Mouse (Mus musculus): ENCODE measurements around the gene Psen2.

- no peak for TF ChIP-seq CTCF (IDR thresholded peaks at IDR 0.05; ENCODE audit: control insufficient read depth, insufficient read depth, low read length)
- no peak for TF ChIP-seq POLR2A (IDR thresholded peaks at IDR 0.05; ENCODE audit: borderline replicate concordance, control insufficient read depth, low read depth, low read length)
Measured at GRCm38 (mm10) chr1:180261415-180261814, 1.8 kb downstream of the Psen2 start.

All from bone marrow, adult 2 months (tissue).